Mouse (Mus musculus) megakaryocyte, embryonic 14.5 days (primary cell): ENCODE measurements around the gene Tmed10.

Experiments used
- FLI1 ChIP-seq: IDR thresholded peaks from 2 replicates; pipeline ENCODE4 v1.6.1; 2012; ENCODE audit warnings: low read length, inconsistent platforms, mixed read lengths
- GATA1 ChIP-seq: IDR thresholded peaks from 3 replicates; pipeline ENCODE4 v1.6.1; 2012; ENCODE audit warnings: mixed read lengths, low read length, inconsistent platforms, borderline replicate concordance

DNA sequence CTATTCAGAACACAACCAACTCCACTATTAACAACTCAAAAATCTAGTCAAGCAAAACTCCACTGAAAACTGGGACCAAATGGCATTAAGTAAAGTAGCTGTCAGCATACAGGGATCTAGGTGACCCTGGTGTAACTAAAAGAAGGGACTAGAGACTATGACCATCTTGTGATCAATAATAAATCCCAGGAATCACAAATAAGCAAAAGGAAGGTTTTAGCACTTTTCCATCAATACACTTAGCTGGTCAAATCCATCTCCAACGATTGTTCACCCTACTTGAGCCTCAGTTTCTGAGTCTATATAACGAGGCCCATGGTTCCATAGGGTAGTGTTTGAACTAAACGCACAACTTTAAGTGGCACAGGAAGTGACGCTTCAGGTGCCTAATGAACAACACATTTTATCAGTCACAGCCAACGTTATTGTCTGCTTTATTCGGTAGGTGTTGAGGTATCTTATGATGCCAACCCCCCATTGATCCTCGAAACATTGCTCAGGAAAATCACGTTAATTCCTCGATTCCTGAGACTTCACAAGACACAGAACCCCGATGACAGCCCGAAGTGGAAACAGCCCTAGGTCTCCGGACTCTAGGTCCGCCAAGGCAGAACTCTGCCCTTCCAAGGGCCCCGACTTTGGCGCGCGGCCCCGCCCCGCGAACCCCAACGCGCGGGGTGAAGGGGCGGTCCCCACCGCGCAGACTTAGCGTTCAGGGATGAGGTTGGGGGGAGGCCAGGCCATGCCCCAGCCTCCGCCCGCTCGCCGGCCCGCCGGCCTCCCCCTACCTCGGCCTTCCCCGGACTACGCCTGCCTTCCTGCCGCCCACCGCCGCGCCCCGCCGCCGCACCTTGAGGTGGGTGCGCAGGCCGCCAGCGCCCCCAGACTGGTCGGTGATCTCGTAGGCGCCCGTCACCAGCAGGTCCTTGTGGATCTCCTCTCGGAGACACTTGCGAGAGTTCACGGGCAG is 771 bp downstream of the Tmed10 start:
- TF ChIP-seq GATA1 (no peak), FLI1 (no peak)
